Mouse (Mus musculus): ENCODE data around the gene Eno2. TPM values are rescaled to one million over a fixed set of nuclear protein-coding genes. Genes with fewer than 3 reads are reported as not detected.

Eno2 gene
- polyA plus RNA-seq, 1 experiment from 2014 or later: 9.4 TPM

DNA sequence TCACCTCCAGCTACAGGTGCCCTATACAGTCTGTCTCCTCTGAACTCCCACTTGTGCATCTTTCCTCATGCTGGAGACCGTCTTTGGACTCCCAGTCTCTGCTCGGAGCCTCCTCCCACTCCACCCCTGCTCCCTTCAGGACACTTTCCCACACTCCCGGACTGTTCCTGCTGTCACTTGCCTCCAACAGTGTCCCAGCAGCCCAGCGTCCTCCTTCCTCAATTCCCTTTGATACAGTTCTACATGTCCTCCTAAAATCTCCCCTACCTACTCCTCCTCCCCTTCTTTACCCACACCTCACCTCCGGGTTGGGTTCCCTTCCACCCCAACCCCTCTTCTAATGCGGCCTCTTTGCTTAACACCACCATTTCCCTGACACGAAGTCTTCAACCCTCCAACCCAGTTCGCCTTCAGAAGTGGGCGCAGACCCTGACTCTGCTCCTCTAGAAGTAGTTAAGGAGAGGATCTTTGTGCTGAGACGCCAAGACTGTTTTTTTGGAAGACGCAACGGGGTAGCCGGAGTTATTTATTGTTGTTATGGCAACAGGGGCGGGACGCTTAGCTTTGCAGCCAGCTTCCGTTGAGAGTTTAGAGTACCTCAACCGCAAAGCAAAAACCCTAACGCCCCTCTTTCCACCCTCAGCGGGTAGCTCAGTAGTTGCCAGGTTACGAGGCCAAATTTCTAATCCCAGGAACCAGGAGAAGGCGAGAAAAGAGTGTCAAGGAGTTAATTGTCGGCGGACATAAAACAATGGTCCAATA lies 9.9 kb upstream of the Eno2 start, which contains the start of gene Lrrc23:
Lrrc23 (minus strand) TSS at position 506 of the 762 bp plus-strand sequence.
- Histone ChIP-seq H3K9ac (replicated peaks) (peak within 1 kb of the TSS; percentile 43; the same call in 1 of the 2 replicates), H3K27ac (replicated peaks) (no peak within 1 kb of the TSS), H3K9me3 (no peaks in the 10 kb centered on the region), H3K4me2 (replicated peaks) (peak within 1 kb of the TSS; percentile 58), H3K4me3 (peak within 1 kb of the TSS; percentile 34), H3K4me1 (peaks cover 15% of the 10 kb centered on the region), H3K36me3 (no peaks in the 10 kb centered on the region), H3K27me3 (peaks cover 24% of the 10 kb centered on the region)
- peak; percentile 53; the same call in 1 of the 2 replicates for ATAC-seq (ENCODE audit: low FRiP score, low read depth)
- 3% methylated on average over 23 of the region's 23 CpGs for WGBS

DNA sequence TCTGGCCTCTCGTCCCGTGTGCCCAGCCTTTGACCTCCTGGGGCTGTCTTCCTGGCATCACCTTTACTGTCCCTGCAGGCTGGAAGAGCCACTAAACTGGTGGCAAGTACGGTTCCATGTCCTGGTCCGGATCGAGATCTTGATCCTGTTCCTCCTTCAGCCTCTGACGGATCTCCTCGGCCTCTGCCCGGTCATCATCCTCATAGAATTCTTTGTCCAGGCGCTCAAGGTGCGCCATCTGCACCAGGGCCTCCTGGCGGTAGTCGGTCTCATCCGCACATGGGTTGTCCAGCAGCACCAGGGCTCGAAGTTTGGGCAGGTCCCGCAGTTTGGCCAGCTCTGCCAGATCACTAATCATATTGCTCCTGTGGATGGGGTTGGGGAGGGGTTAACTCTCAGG lies 1.0 kb upstream of the Eno2 start:
- 88% methylated on average over 15 of the region's 15 CpGs for WGBS
- Histone ChIP-seq H3K4me3 (no peak overlapping the region), H3K27ac (replicated peaks) (no peak overlapping the region), H3K9ac (replicated peaks) (no peak overlapping the region), H3K4me2 (replicated peaks) (no peak overlapping the region), H3K36me3 (no peaks in the 10 kb centered on the region), H3K9me3 (no peaks in the 10 kb centered on the region), H3K4me1 (peaks cover 25% of the 10 kb centered on the region), H3K27me3 (peaks cover 53% of the 10 kb centered on the region)
- ATAC-seq (ENCODE audit: low FRiP score, low read depth): no peak

DNA sequence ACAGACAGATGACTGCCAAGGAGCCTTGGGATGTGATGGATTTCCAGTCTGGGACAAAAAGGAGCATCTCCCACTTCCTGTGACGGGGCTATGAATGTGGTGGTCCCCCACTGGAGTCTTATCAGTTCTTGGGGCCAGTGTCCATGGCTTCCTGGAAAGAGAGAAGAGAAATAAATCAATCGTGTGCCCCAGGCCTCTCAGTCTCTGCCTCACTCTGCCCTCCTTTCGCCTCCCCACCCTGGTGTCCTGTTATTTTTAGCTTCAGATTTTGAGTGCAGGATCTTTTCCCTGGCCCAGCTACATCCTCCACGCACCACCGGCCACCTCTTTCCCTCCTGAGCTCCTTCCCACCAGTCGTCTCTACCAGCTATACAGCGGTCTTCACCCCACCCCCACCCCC lies 540 bp upstream of the Eno2 start:
- ATAC-seq (ENCODE audit: low FRiP score, low read depth): no peak
- Histone ChIP-seq H3K27me3 (peaks cover 53% of the 10 kb centered on the region), H3K36me3 (no peaks in the 10 kb centered on the region), H3K4me1 (peaks cover 25% of the 10 kb centered on the region), H3K9ac (replicated peaks) (peak overlapping the region; percentile 57), H3K4me3 (peak overlapping the region; percentile 50), H3K27ac (replicated peaks) (no peak overlapping the region), H3K4me2 (replicated peaks) (peak overlapping the region; percentile 84), H3K9me3 (no peaks in the 10 kb centered on the region)
- 62% methylated on average over 7 of the region's 7 CpGs for WGBS

DNA sequence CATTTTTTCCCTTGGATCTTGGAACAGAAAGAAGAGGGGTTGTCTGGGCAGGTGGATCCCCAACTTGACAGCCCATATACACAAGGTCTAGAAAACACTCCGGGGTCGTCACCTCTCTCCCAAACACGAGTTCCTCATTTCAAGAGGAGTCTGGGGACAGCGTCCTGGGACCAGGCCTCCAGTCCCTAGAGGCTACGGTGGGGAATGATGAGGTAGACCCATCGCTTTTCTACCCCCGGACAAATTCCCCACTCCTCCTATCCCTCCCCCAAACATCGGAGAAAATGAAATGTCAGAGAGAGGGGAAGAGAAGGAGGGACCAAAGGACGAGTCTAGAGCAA lies 799 bp downstream of the Eno2 start:
- Histone ChIP-seq H3K36me3 (no peaks in the 10 kb centered on the region), H3K4me2 (replicated peaks) (peak overlapping the region; percentile 84), H3K9ac (replicated peaks) (peak overlapping the region; percentile 57), H3K4me1 (peaks cover 25% of the 10 kb centered on the region), H3K4me3 (peak overlapping the region; percentile 50), H3K27me3 (peaks cover 53% of the 10 kb centered on the region), H3K27ac (replicated peaks) (no peak overlapping the region), H3K9me3 (no peaks in the 10 kb centered on the region)
- ATAC-seq (ENCODE audit: low FRiP score, low read depth): peak; percentile 13
- 3% methylated on average over 9 of the region's 9 CpGs for WGBS

DNA sequence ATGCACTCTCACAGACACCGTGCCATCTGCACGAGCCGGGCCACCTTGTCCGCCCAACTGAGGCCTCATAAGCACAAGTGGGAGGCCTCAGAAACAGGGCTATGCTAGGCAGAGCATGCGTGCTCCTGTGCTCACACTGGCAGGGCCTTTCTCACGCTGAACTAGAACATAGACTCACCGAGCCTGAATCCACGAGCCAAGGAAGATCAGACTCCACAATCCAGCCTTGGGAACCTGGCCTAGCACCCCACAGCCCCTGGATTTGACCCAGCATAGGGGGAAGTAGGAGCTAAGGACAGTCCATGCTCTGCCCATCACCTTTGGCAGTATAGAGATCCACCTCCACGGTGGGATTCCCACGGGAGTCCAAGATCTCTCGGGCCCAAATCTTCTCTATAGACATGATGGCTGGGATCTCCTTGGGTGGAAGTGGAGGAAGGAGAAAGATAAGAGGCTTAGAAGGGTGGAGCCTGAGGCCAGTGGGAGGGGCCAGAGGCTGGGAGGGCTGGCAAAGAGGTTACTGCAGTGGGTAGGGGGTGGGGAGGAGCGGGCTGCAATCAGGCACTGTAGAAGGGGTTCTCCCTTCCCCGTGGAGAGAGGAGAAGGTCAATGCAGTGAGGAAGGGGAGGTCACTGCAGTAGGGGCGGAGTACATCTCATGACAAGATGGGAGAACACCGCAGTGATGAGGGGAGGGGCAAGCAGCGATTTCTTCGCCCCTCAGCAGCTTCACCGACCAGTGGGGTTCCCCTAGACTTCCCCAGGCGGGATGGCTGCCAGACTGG lies 1.4 kb downstream of the Eno2 start:
- no peak overlapping the region for H3K27ac ChIP-seq (replicated peaks)
- H3K27me3 ChIP-seq: peaks cover 51% of the 10 kb centered on the region
- H3K4me1 ChIP-seq: peaks cover 25% of the 10 kb centered on the region
- no peaks in the 10 kb centered on the region for H3K36me3 ChIP-seq
- peak; percentile 28 for ATAC-seq (ENCODE audit: low FRiP score, low read depth)
- H3K4me3 ChIP-seq: peak overlapping the region; percentile 50; the same call in 1 of the 2 replicates
- no peak overlapping the region; the same call in 1 of the 2 replicates for H3K9ac ChIP-seq (replicated peaks)
- no peaks in the 10 kb centered on the region for H3K9me3 ChIP-seq
- 16% methylated on average over 17 of the region's 19 CpGs for WGBS
- peak overlapping the region; percentile 84 for H3K4me2 ChIP-seq (replicated peaks)

DNA sequence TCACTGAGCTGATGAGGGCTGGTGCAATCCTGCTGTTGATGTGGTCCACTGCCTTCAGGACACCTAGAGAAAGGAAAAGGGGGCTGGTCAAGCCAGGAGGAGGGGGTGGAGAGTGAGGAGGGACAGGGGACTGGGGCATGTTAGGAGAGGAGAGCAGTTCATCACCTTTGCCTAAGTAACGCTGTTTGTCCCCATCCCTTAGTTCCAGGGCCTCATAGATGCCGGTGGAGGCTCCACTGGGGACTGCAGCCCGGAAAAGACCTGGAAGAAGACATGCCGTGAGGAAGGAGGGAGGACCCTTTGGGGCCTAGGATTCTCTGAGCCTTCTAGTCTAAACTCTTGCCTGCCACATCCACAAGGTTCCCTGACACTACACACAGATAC lies 1.9 kb downstream of the Eno2 start:
- Histone ChIP-seq H3K4me2 (replicated peaks) (0 out of 2 replicates have a peak overlapping the region, but pooled peaks have one; percentile 84), H3K27me3 (peaks cover 52% of the 10 kb centered on the region), H3K27ac (replicated peaks) (no peak overlapping the region), H3K9me3 (no peaks in the 10 kb centered on the region), H3K4me3 (no peak overlapping the region), H3K36me3 (no peaks in the 10 kb centered on the region), H3K9ac (replicated peaks) (no peak overlapping the region), H3K4me1 (peaks cover 25% of the 10 kb centered on the region)
- WGBS: 12% methylated on average over 4 of the region's 4 CpGs
- no peak for ATAC-seq (ENCODE audit: low FRiP score, low read depth)

DNA sequence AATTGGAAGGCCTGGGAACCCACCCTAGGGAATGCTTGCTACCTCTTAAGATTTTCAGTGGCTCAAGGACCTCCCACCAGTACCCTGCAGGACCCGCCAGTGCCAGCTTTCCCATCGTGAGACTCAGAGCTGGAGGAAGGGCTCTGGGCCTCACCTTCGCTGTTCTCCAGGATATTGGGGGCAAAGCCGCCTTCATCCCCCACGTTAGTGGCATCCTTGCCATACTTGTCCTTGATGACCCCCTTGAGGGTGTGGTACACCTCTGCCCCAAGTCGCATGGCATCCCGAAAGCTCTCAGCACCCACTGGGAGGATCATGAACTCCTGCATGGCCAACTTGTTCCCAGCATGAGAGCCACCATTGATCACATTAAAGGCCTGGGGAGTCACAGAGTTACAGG lies 3.5 kb downstream of the Eno2 start:
- 84% methylated on average over 7 of the region's 7 CpGs for WGBS
- peaks cover 25% of the 10 kb centered on the region for H3K4me1 ChIP-seq
- H3K27ac ChIP-seq (replicated peaks): no peak overlapping the region
- no peaks in the 10 kb centered on the region for H3K9me3 ChIP-seq
- no peak overlapping the region for H3K4me3 ChIP-seq
- H3K36me3 ChIP-seq: no peaks in the 10 kb centered on the region
- peaks cover 52% of the 10 kb centered on the region for H3K27me3 ChIP-seq
- no peak for ATAC-seq (ENCODE audit: low FRiP score, low read depth)
- no peak overlapping the region for H3K9ac ChIP-seq (replicated peaks)
- no peak overlapping the region for H3K4me2 ChIP-seq (replicated peaks)

DNA sequence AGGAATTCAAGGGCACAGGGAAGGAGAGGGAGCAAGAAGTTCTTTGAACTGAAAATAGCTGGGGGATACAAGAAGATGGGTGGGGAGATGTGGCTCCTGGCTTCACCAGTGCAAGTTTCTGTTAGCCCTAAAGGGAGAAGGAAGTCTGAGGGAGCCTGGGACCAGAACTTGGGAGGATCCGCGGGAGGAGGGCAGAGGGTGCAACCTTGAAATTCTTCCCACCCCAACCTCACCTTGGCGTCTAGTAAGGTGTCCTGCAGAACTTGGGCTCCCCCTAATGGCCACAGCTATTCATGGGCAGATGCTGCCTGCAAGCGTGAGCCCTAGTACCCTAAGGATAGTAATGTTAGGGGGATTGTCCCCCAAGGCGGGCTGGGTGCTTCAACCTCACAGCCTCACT lies 10.2 kb downstream of the Eno2 start:
- no peak overlapping the region for H3K4me2 ChIP-seq (replicated peaks)
- ATAC-seq (ENCODE audit: low FRiP score, low read depth): no peak
- no peak overlapping the region for H3K4me3 ChIP-seq
- H3K4me1 ChIP-seq: peaks cover 39% of the 10 kb centered on the region
- H3K9ac ChIP-seq (replicated peaks): no peak overlapping the region
- H3K36me3 ChIP-seq: no peaks in the 10 kb centered on the region
- H3K27me3 ChIP-seq: 0 out of 2 replicates have a peak, but pooled peaks cover 7% of the 10 kb centered on the region
- peak overlapping the region; percentile 98; the same call in 1 of the 2 replicates for H3K27ac ChIP-seq (replicated peaks)
- 2% methylated on average over 5 of the region's 5 CpGs for WGBS
- no peaks in the 10 kb centered on the region for H3K9me3 ChIP-seq

DNA sequence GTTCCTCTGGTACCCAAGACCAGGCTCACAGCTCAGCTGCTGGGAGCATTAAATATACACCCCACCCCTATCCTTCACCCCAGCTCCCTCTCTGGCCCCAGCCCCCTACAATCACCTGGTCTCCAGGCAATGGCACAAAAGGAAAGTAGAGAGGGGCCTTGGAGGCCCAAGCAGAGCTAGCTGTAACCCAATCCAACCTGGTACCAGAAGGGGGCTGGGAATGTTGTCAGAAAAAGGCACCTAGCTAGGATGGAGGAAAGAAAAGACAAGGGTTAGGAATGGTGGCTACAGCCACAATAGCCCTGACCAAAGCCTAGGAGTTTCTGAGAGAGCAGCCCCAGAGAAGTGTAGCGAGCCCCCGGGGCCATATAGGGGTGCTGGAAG lies 10.6 kb downstream of the Eno2 start:
- Histone ChIP-seq H3K9me3 (no peaks in the 10 kb centered on the region), H3K4me3 (no peak overlapping the region), H3K4me1 (peaks cover 43% of the 10 kb centered on the region), H3K27ac (replicated peaks) (peak overlapping the region; percentile 98), H3K9ac (replicated peaks) (no peak overlapping the region), H3K27me3 (0 out of 2 replicates have a peak, but pooled peaks cover 7% of the 10 kb centered on the region), H3K4me2 (replicated peaks) (no peak overlapping the region), H3K36me3 (no peaks in the 10 kb centered on the region)
- ATAC-seq (ENCODE audit: low FRiP score, low read depth): no peak
- WGBS: 73% methylated on average over 2 of the region's 2 CpGs

DNA sequence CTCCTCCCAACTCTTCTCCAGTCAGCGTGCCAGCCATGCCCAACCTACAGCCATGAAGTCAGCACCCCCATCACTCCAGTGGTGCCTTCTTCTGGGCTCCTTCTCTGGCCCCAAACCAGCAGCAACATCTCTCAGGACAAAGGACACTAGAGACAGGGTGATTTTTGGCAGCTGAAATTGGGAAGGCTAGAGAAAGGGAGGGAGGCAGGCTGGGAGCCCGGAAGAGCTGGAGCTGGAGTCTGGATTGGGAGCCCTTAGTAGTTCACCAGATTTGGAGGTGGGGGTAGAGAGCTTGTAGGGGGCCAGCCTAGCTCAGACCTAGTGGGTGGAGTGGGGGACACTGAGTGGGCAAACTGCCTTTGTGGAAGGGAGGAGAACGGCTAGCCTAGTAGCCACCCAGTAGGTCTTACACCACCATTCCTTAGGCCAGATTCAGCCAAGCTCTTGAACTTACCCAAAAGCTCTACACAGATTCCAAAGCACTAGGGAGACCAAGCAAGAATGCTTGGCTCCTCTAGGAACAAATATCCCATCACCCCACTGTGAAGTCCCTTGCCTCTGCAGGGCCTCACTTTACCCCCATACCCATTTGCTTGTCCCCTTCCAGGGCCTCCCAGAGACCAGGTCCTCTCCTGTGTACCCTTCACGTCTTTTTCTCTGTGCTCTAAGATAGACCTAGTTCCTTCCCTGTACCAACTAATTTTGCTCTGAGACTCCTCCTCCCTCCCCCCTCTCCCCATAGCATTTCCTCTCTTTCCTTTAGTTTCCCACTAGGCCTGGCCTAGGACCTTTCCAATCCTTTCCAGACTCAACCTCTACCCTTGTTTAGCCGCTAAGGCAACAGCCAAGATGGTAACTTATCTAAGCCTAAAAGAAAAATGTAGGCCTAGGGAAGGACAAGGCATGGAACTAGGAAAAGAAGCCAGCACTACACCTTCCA lies 11.3 kb downstream of the Eno2 start:
- peak; percentile 10; the same call in 1 of the 2 replicates for ATAC-seq (ENCODE audit: low FRiP score, low read depth)
- peak overlapping the region; percentile 98 for H3K27ac ChIP-seq (replicated peaks)

DNA sequence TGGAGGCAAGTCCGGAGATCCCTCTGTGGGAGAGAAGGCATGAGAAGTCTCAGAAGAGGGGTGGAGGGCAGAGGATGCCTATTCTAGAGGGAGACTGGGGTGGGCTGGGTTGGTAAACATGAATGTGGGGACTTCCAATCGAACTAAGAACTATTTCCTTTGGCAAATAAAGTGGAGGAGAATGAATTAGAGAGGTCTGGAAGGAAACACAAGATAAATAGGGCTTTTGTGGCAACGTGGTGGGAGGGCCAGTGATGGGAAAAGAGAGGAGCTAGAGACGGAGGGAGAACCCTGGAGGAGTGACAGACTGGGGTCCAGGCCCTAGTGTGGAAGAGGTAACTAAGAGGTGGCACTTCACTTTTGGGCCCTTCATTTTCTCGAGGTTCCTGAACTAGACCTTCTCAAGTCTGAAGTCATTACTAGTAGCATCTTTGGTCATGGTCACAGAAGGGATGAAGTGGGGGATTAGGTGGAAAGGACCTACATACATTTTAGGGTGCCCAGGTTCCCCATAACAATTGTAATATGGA lies 12.1 kb downstream of the Eno2 start:
- Histone ChIP-seq H3K27me3 (no peaks in the 10 kb centered on the region), H3K36me3 (no peaks in the 10 kb centered on the region), H3K4me2 (replicated peaks) (peak overlapping the region; percentile 64), H3K9ac (replicated peaks) (peak overlapping the region; percentile 97), H3K9me3 (no peaks in the 10 kb centered on the region), H3K27ac (replicated peaks) (peak overlapping the region; percentile 98), H3K4me3 (peak overlapping the region; percentile 91), H3K4me1 (peaks cover 49% of the 10 kb centered on the region)
- under 1% methylated on average over 5 of the region's 5 CpGs for WGBS
- no peak for ATAC-seq (ENCODE audit: low FRiP score, low read depth)

More for the DNA sequence above, 11.3 kb downstream of the Eno2 start:
- 0 out of 2 replicates have a peak, but pooled peaks cover 7% of the 10 kb centered on the region for H3K27me3 ChIP-seq
- H3K4me3 ChIP-seq: peak overlapping the region; percentile 91
- peaks cover 49% of the 10 kb centered on the region for H3K4me1 ChIP-seq
- peak overlapping the region; percentile 97 for H3K9ac ChIP-seq (replicated peaks)
- H3K9me3 ChIP-seq: no peaks in the 10 kb centered on the region
- H3K36me3 ChIP-seq: no peaks in the 10 kb centered on the region
- WGBS: 23% methylated on average over 5 of the region's 5 CpGs
- peak overlapping the region; percentile 64 for H3K4me2 ChIP-seq (replicated peaks)

All from midbrain, embryonic 12.5 days (tissue).